ENCODE assay signal across 9 mouse cellular contexts in the genomic region with DNA sequence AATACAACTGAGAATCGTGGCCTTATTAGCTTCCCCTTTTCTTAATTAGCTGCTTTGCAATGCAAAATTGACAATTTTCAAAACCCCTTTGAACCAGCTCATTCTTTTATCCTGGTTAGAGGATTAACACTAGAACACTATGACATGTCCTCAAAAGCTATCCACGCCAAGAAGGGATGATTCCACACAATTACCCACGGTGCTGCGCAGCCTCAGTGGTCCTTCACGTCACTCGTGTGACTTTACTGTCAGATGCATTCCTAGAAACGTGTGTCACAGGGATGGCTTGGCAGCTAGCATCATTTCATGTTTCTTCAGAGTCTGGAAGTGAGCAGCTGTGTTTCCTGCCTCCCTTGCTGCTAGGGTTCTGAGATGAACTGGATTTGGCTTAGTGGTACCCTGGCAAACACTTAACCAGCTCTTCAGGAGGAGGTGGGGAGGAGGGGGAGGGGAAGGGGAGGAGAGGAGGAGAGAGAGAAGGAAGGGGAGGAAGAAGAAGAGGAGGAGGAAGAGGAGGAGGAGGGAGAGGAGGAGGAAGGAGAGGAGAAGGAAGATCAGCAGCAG.
DNase-seq lines count a peak whose midpoint lies in the region; ATAC-seq and TF ChIP-seq lines count a peak whose summit lies in the region.
"Had no signal": no experiment of that assay in that cellular context is flagged by ENCODE, and none has a peak within 500 bp of the region (broad histone marks: within the 10 kb centered on the region; RNA-seq: fewer than 3 reads in every experiment).

No protein-coding gene starts in this region.

- peak overlapping the region; percentile 11; the same call in 1 of the 2 replicates for H3K4me3 ChIP-seq in embryonic facial prominence, embryonic 10.5 days
- H3K4me3 ChIP-seq in liver, postnatal 0 days (ENCODE audit: low read depth, low read length): no peak overlapping the region

- ATAC-seq in liver, postnatal 0 days: no peak

- DNase-seq in heart, adult 11 months: peak; percentile 93
- no peak for DNase-seq in heart, adult 8-10 months (ENCODE audit: low spot score)
- DNase-seq in embryonic facial prominence, embryonic 10.5 days (ENCODE audit: low spot score): no peak
- peak; percentile 46 for DNase-seq in heart, postnatal 4 days
- DNase-seq in liver, postnatal 0 days: no peak
- DNase-seq in thymus, postnatal 25 days: no peak
- DNase-seq in embryo, embryonic 9.5 days (ENCODE audit: extremely low spot score): no peak
- no peak for DNase-seq in kidney, adult 9 months
- DNase-seq: thymus, postnatal 36 days had no signal

- H3K36me3 ChIP-seq in embryonic facial prominence, embryonic 10.5 days (replicated peaks): no peaks in the 10 kb centered on the region
- H3K36me3 ChIP-seq in liver, postnatal 0 days (replicated peaks; ENCODE audit: insufficient read depth, low read length): no peaks in the 10 kb centered on the region

- H3K27me3 ChIP-seq in embryonic facial prominence, embryonic 10.5 days (replicated peaks; ENCODE audit: low read depth, poor library complexity, severe bottlenecking): no peaks in the 10 kb centered on the region
- H3K27me3 ChIP-seq in liver, postnatal 0 days (ENCODE audit: insufficient read depth, low read length): no peaks in the 10 kb centered on the region

- H3K27ac ChIP-seq in embryonic facial prominence, embryonic 10.5 days (replicated peaks): peak overlapping the region; percentile 82
- peak overlapping the region; percentile 11 for H3K27ac ChIP-seq in liver, postnatal 0 days (ENCODE audit: low read depth)

- 79% methylated on average over 7 of the region's 7 CpGs for WGBS in embryonic facial prominence, embryonic 10.5 days
- 66% methylated on average over 7 of the region's 7 CpGs for WGBS in liver, postnatal 0 days (ENCODE audit: insufficient replicate concordance)

- TF ChIP-seq EP300 in liver, postnatal 0 days (IDR thresholded peaks at IDR 0.05; ENCODE audit: low read depth): no peak

- H3K9me3 ChIP-seq in embryonic facial prominence, embryonic 10.5 days: no peaks in the 10 kb centered on the region
- H3K9me3 ChIP-seq in liver, postnatal 0 days (ENCODE audit: low read length): no peaks in the 10 kb centered on the region

- TF ChIP-seq CTCF in liver, postnatal 0 days (IDR thresholded peaks at IDR 0.05; ENCODE audit: low read depth): no peak

- no peak overlapping the region for H3K4me2 ChIP-seq in liver, postnatal 0 days (ENCODE audit: low read depth, low read length)

- H3K9ac ChIP-seq in liver, postnatal 0 days (replicated peaks): no peak overlapping the region

- H3K4me1 ChIP-seq in embryonic facial prominence, embryonic 10.5 days: peaks cover 43% of the 10 kb centered on the region
- peaks cover 33% of the 10 kb centered on the region for H3K4me1 ChIP-seq in liver, postnatal 0 days (ENCODE audit: insufficient read depth)

Comparison
In these comparisons a context has a peak if more than half of its experiments do, and no peak if none do; other contexts are left out.
1. DNase-seq: peak in heart, adult 11 months (single experiment) and heart, postnatal 4 days (single experiment); none in heart, adult 8-10 months (single experiment), embryonic facial prominence, embryonic 10.5 days (single experiment), liver, postnatal 0 days (single experiment), thymus, postnatal 25 days (single experiment), embryo, embryonic 9.5 days (single experiment) and kidney, adult 9 months (single experiment).